ENCODE assay signal across 8 mouse cellular contexts in genomic region chr13:25055873-25056667, GRCm38 (mm10). TPM values are rescaled to one million over a fixed set of nuclear protein-coding genes. Genes with fewer than 3 reads are reported as not detected.
DNase-seq lines count a peak whose midpoint lies in the region; ATAC-seq and TF ChIP-seq lines count a peak whose summit lies in the region.

Gene Dcdc2a, plus strand, starts transcription at chr13:25056004.

- WGBS in heart, postnatal 0 days = 6% methylated on average over 63 of the region's 63 CpGs

- H3K27ac ChIP-seq in heart, postnatal 0 days (ENCODE audit: low read depth) = no peak within 1 kb of the TSS

- no peak for ATAC-seq in megakaryocyte, adult 5-6 weeks (ENCODE audit: poor library complexity, severe bottlenecking)
- ATAC-seq in common myeloid progenitor, adult 5-6 weeks (replicated peaks; ENCODE audit: low read depth, poor library complexity, severe bottlenecking) = peak; percentile 50
- ATAC-seq in heart, postnatal 0 days (ENCODE audit: insufficient read depth, low read depth) = no peak; the same call in 1 of the 2 replicates
- ATAC-seq in monocyte, adult 5-6 weeks (replicated peaks; ENCODE audit: insufficient number of reproducible peaks, low FRiP score, low TSS enrichment, poor library complexity, severe bottlenecking) = no peak

- H3K27me3 ChIP-seq in megakaryocyte, embryonic 14.5 days (replicated peaks) = peaks cover 64% of the 10 kb centered on the region
- peaks cover 25% of the 10 kb centered on the region for H3K27me3 ChIP-seq in heart, postnatal 0 days (ENCODE audit: control insufficient read depth, insufficient read depth, low read length)

- no peak within 1 kb of the TSS; the same call in 1 of the 2 replicates for H3K9ac ChIP-seq in heart, postnatal 0 days (replicated peaks; ENCODE audit: low read depth, low read length)

- TF ChIP-seq EP300 in heart, postnatal 0 days (IDR thresholded peaks at IDR 0.05; ENCODE audit: low read depth) = no peak

- peak within 1 kb of the TSS; percentile 81 for H3K4me2 ChIP-seq in heart, postnatal 0 days (ENCODE audit: low read depth, low read length)

- no peaks in the 10 kb centered on the region for H3K36me3 ChIP-seq in megakaryocyte, embryonic 14.5 days (replicated peaks; ENCODE audit: low read length)
- no peaks in the 10 kb centered on the region for H3K36me3 ChIP-seq in heart, postnatal 0 days (replicated peaks; ENCODE audit: control insufficient read depth, insufficient read depth, low read length)

- no peak for TF ChIP-seq CTCF in heart, postnatal 0 days (IDR thresholded peaks at IDR 0.05; ENCODE audit: low read depth)

- H3K9me3 ChIP-seq in megakaryocyte, embryonic 14.5 days = peaks cover 14% of the 10 kb centered on the region
- 0 out of 2 replicates have a peak, but pooled peaks cover 3% of the 10 kb centered on the region for H3K9me3 ChIP-seq in heart, postnatal 0 days (replicated peaks; ENCODE audit: control insufficient read depth, low read length)

- H3K4me3 ChIP-seq in megakaryocyte, embryonic 14.5 days (replicated peaks) = peak within 1 kb of the TSS; percentile 90
- H3K4me3 ChIP-seq in heart, postnatal 0 days (ENCODE audit: low read depth, low read length) = peak within 1 kb of the TSS; percentile 53

- H3K4me1 ChIP-seq in megakaryocyte, embryonic 14.5 days = peaks cover 26% of the 10 kb centered on the region
- H3K4me1 ChIP-seq in heart, postnatal 0 days (ENCODE audit: control insufficient read depth, insufficient read depth) = no peaks in the 10 kb centered on the region

- no peak for DNase-seq in heart, postnatal 0 days (ENCODE audit: low spot score)
- DNase-seq in kidney, postnatal 36 days = peak; percentile 60 to 70
- peak; percentile 10 for DNase-seq in lung, postnatal 10 days
- peak; percentile 11 for DNase-seq in right cerebral cortex, postnatal 14 days

RNA-seq across cellular contexts. Expression of gene Dcdc2a, which starts in this region (rescaled TPM):
- polyA plus RNA-seq in megakaryocyte, embryonic 14.5 days (2012; ENCODE audit: insufficient read depth, low replicate concordance) = not detected in 2 replicates
- total RNA-seq in megakaryocyte, adult 5-6 weeks (2015) = not detected in 2 replicates
- total RNA-seq in megakaryocyte, adult 5-6 weeks (2017) = not detected in 2 replicates
- not detected in 2 replicates for total RNA-seq in common myeloid progenitor, adult 5-6 weeks (2017)
- total RNA-seq in heart, postnatal 0 days (2014; rRNA removed; ENCODE audit: low replicate concordance) = 0.04 TPM in 1 of 2 replicates, not detected in the other
- polyA plus RNA-seq in heart, postnatal 0 days (2015; fragmentation: Nextera tagmentation; extraction: Ambion mirVana) = 0.25 and 0.49 TPM in 2 replicates
- total RNA-seq in monocyte, adult 5-6 weeks (2017) = not detected in 3 replicates

Comparison
In these comparisons a context has a peak if more than half of its experiments do, and no peak if none do; other contexts are left out.
1. Peak in ATAC-seq in common myeloid progenitor, adult 5-6 weeks; RNA of the gene not detected or under 1 TPM.